Mouse (Mus musculus) bone marrow, adult 2 months (tissue): Measurements from ENCODE around the gene Atic. TPM values are rescaled to one million over a fixed set of nuclear protein-coding genes. Genes with fewer than 3 reads are reported as not detected.

Source experiments
- H3K27ac ChIP-seq: fragments of 200-500 bp; 2 replicates; pipeline ENCODE4 v1.5.1; 2012; ENCODE audit warnings: low read depth, mild to moderate bottlenecking, control low read depth, inconsistent platforms, low read length; ENCODE audit not compliant: control insufficient read depth, poor library complexity, insufficient read depth
- H3K4me1 ChIP-seq: fragments of 200-500 bp; 2 replicates; pipeline ENCODE4 v1.6.1; 2011; ENCODE audit warnings: low read length; ENCODE audit not compliant: control insufficient read depth, insufficient read depth
- H3K4me3 ChIP-seq: fragments of 200-500 bp; replicated peaks from 2 replicates; pipeline ENCODE3; 2011; ENCODE audit warnings: mild to moderate bottlenecking, low read depth, low read length, control low read depth; ENCODE audit not compliant: control insufficient read depth
- CTCF ChIP-seq: fragments of 200-500 bp; IDR thresholded peaks from 2 replicates; pipeline ENCODE4 v1.5.1; 2011; ENCODE audit warnings: low read length, control low read depth; ENCODE audit not compliant: control insufficient read depth, insufficient read depth
- POLR2A ChIP-seq: fragments of 200-500 bp; IDR thresholded peaks from 2 replicates; pipeline ENCODE4 v1.6.1; 2011; ENCODE audit warnings: low read depth, mild to moderate bottlenecking, control low read depth, low read length, borderline replicate concordance; ENCODE audit not compliant: control insufficient read depth
- WGBS: fragments of 180-500 bp; shearing (Covaris S2); methylation state at CpG from one replicate; pipeline ENCODE4 v1.1.7; 2018; 5-methylcytosine and 5-hydroxymethylcytosine counted together
- polyA plus RNA-seq: library from polyadenylated mRNA; stranded (reverse); fragments of >200 nt; gene quantifications from 2 replicates; pipeline ENCODE4 v1.2.4, GENCODE M21; 2011; ENCODE audit warnings: low replicate concordance; ENCODE audit not compliant: missing spikeins, insufficient read depth, insufficient read length

Gene Atic
- polyA plus RNA-seq, 1 experiment = 23.4 TPM

- Histone ChIP-seq H3K27ac (no peak overlapping the region), H3K4me1 (no peaks in the 10 kb centered on the region; the same call in 1 of the 2 replicates), H3K4me3 (no peak overlapping the region)
- WGBS = 92% methylated on average over 8 of the region's 8 CpGs
- TF ChIP-seq POLR2A (no peak), CTCF (no peak)
Measured at GRCm38 (mm10) chr1:71583302-71583701, 26.4 kb downstream of the Atic start.

- no peak for TF ChIP-seq CTCF
- no peak for TF ChIP-seq POLR2A
- Histone ChIP-seq H3K27ac (no peak overlapping the region), H3K4me1 (no peaks in the 10 kb centered on the region; the same call in 1 of the 2 replicates), H3K4me3 (no peak overlapping the region)
- WGBS = 83% methylated on average over 7 of the region's 7 CpGs
Measured at GRCm38 (mm10) chr1:71583900-71584299, 26.9 kb downstream of the Atic start.

GRCm38 (mm10) chr1:71586658-71587057 is 29.7 kb downstream of the Atic start:
- no peaks in the 10 kb centered on the region; the same call in 1 of the 2 replicates for H3K4me1 ChIP-seq
- WGBS = 88% methylated on average over 7 of the region's 7 CpGs

DNA sequence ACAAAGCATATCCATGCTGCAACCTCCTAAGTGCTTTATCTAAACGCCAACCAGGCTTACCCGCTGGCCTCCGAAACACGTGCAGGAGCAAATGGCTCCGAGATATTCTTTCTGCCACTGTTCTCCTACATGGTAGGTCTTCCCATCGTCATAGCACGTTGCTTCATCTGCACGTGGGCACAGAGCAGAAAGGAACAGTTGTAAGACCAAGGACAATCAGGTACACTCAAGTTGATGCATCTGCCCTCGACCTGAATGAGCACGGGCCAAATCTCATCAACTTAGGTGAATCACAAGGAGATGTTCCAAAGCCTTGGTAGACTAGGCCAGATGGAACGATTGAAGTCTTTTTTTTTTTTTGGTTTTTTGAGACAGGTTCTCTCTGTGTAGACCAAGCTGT is 33.1 kb downstream of the Atic start:
- no peaks in the 10 kb centered on the region for H3K4me1 ChIP-seq
- no peak overlapping the region for H3K27ac ChIP-seq
- WGBS = 86% methylated on average over 11 of the region's 11 CpGs
- no peak overlapping the region for H3K4me3 ChIP-seq
- TF ChIP-seq POLR2A (no peak), CTCF (no peak)

More at GRCm38 (mm10) chr1:71586658-71587057, 29.7 kb downstream of the Atic start:
- Histone ChIP-seq H3K27ac (no peak overlapping the region), H3K4me3 (no peak overlapping the region)
- TF ChIP-seq CTCF = no peak
- no peak for TF ChIP-seq POLR2A

- no peak overlapping the region for H3K27ac ChIP-seq
Measured at GRCm38 (mm10) chr1:71593184-71593583, 36.2 kb downstream of the Atic start.

DNA sequence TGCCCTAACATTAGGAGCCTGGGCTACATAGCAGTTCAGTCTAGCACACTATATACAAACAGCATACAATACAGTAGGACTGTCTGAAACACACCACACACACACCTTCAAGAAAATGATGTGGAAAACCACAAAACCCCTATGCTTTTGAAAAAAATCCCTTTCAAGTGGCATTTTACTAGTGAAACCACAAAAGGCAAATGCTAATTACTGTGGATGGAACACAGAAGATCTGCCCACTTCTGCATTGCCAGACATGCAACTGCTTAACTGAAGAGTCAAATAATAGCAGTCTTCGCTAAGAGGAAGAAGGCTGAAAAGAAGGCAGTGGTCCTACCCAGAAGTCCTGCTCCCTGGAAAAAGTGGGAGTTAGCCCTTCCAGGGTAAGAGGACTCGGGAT is 37.3 kb downstream of the Atic start:
- TF ChIP-seq CTCF (no peak), POLR2A (no peak)
- H3K4me1 ChIP-seq = no peaks in the 10 kb centered on the region
- H3K4me3 ChIP-seq = no peak overlapping the region
- WGBS = 46% methylated on average over 2 of the region's 2 CpGs
- no peak overlapping the region for H3K27ac ChIP-seq

More at GRCm38 (mm10) chr1:71593184-71593583, 36.2 kb downstream of the Atic start:
- TF ChIP-seq CTCF (no peak), POLR2A (no peak)
- Histone ChIP-seq H3K4me3 (no peak overlapping the region), H3K4me1 (no peaks in the 10 kb centered on the region)
- 85% methylated on average over 9 of the region's 9 CpGs for WGBS

- TF ChIP-seq POLR2A (no peak), CTCF (no peak)
- Histone ChIP-seq H3K4me1 (no peaks in the 10 kb centered on the region), H3K4me3 (no peak overlapping the region), H3K27ac (no peak overlapping the region)
- 64% methylated on average over 4 of the region's 4 CpGs for WGBS
Measured at GRCm38 (mm10) chr1:71595365-71595764, 38.4 kb downstream of the Atic start.

- no peak overlapping the region for H3K27ac ChIP-seq
- WGBS = 88% methylated on average over 2 of the region's 2 CpGs
- no peaks in the 10 kb centered on the region for H3K4me1 ChIP-seq
- H3K4me3 ChIP-seq = no peak overlapping the region
- TF ChIP-seq POLR2A (no peak), CTCF (no peak)
Measured at GRCm38 (mm10) chr1:71605751-71606150, 48.8 kb downstream of the Atic start.
